In genomic region chr5:99839661-99840060, GRCm38 (mm10) we compare ENCODE assay signal across 25 mouse cellular contexts.
"Had no signal": no experiment of that assay in that cellular context is flagged by ENCODE, and none has a peak within 500 bp of the region (broad histone marks: within the 10 kb centered on the region; RNA-seq: fewer than 3 reads in every experiment).

No protein-coding gene starts in this region.

- H3K27ac ChIP-seq: gastrocnemius, adult 2 months; heart, embryonic 13.5 days; heart, embryonic 15.5 days; hindbrain, embryonic 14.5 days; intestine, embryonic 15.5 days; limb, embryonic 13.5 days; limb, embryonic 15.5 days; liver, embryonic 12.5 days had no signal

- H3K27me3 ChIP-seq: heart, embryonic 13.5 days; heart, embryonic 15.5 days; hindbrain, embryonic 12.5 days; intestine, embryonic 15.5 days; limb, embryonic 13.5 days; limb, embryonic 15.5 days; liver, embryonic 12.5 days had no signal

- DNase-seq: gastrocnemius, adult 2 months; gastrocnemius, postnatal 10 days; gastrocnemius, postnatal 25 days; heart, postnatal 14 days; heart, postnatal 4 days; kidney, adult 18-20 months; kidney, adult 8-10 months; kidney, postnatal 10 days; kidney, postnatal 36 days; layer of hippocampus, adult 9-11 months; layer of hippocampus, postnatal 36 days; left cerebral cortex, postnatal 4 days had no signal

- H3K4me3 ChIP-seq: gastrocnemius, adult 2 months; heart, embryonic 13.5 days; heart, embryonic 15.5 days; hindbrain, embryonic 12.5 days; intestine, embryonic 15.5 days; limb, embryonic 13.5 days; limb, embryonic 15.5 days; liver, embryonic 12.5 days had no signal

- H3K36me3 ChIP-seq: heart, embryonic 13.5 days; heart, embryonic 15.5 days; hindbrain, embryonic 12.5 days; intestine, embryonic 15.5 days; limb, embryonic 13.5 days; limb, embryonic 15.5 days; liver, embryonic 12.5 days had no signal

- H3K9me3 ChIP-seq: heart, embryonic 13.5 days; heart, embryonic 15.5 days; hindbrain, embryonic 12.5 days; intestine, embryonic 15.5 days; limb, embryonic 13.5 days; limb, embryonic 15.5 days; liver, embryonic 12.5 days had no signal

- H3K9ac ChIP-seq: heart, embryonic 13.5 days; heart, embryonic 15.5 days; hindbrain, embryonic 12.5 days; hindbrain, embryonic 14.5 days; intestine, embryonic 15.5 days; limb, embryonic 13.5 days; limb, embryonic 15.5 days; liver, embryonic 12.5 days had no signal

- H3K4me1 ChIP-seq: heart, embryonic 13.5 days; heart, embryonic 15.5 days; intestine, embryonic 15.5 days; limb, embryonic 13.5 days; limb, embryonic 15.5 days; liver, embryonic 12.5 days had no signal

- H3K4me2 ChIP-seq: heart, embryonic 11.5 days; heart, embryonic 13.5 days; heart, embryonic 15.5 days; hindbrain, embryonic 12.5 days; hindbrain, embryonic 14.5 days; intestine, embryonic 15.5 days; limb, embryonic 13.5 days; limb, embryonic 15.5 days; liver, embryonic 12.5 days had no signal

- ATAC-seq: forebrain, embryonic 16.5 days; hindbrain, embryonic 16.5 days; inflammation-experienced regulatory T-cells, adult 6 months; intestine, embryonic 15.5 days; intestine, postnatal 0 days; liver, embryonic 12.5 days had no signal
